Mouse (Mus musculus) MEL-GATA-1-ER (cell line): ENCODE measurements around the gene Il15ra.
A peak's percentile ranks its signal among the peaks of the same experiment; 100 is the strongest.

Source experiments
- DNase-seq: peaks from one replicate; pipeline ENCODE4 v3.0.0-alpha.2; 2012; ENCODE audit warnings: low read depth; ENCODE audit errors: extremely low read depth

The Il15ra gene

DNA sequence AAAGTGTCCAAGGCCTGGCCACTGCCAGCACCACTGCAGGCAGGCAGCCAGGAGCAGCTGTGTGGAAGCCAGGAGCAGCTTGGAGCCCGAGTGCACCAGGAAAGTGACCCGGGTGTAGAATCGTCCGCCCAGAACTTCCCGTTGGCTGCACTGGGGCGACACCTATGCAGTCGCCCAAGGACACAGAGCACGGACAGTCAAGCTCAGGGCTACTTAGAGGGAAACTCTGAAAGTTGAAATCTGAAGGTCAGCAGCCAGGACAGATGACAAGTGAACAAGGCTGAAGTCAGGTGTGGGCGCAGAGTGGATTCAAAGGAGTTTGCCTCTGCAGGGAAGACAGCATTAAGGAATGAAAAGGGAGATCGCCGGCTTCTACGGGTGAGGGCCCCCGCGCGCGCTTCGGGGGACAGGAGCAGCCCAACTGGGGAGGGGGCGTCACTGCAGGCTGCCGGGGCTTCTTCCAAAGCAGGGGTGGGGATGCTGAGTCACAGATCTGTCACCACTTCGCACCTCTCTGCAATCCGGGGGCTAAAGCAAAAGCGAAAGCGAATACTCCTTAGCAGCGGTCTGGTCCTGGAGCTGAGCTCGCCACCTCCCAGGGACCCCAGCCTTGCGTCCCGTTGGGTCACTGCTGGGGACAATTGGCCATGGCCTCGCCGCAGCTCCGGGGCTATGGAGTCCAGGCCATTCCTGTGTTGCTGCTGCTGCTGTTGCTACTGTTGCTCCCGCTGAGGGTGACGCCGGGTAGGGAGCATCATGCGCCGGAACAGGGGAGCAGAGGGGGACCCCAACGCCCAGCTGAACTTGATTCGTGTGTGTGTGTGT, at the start of gene Il15ra:
TSS of gene Il15ra (plus strand) at position 90 of the 825 bp plus-strand sequence.
- DNase-seq = no peak

DNA sequence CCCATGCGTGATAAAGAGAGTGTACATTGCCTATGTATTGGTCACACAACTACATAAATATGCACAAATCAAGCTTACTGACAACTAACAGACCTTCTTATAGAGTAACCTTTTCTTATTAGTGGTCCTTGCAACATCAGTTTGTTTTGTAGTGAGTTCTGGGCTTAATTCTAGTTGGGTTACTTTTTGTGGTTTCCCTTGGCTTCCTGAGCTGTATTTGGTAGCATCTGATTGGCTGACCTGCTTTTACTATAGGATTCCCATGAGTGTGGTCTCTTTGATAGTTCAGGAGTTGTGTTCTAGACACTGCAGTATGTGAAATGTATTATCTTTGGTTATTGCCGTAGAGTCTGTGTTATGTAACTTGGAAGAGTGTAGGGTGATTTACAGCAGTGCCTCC, 47.5 kb upstream of the Il15ra start:
- DNase-seq = no peak

DNA sequence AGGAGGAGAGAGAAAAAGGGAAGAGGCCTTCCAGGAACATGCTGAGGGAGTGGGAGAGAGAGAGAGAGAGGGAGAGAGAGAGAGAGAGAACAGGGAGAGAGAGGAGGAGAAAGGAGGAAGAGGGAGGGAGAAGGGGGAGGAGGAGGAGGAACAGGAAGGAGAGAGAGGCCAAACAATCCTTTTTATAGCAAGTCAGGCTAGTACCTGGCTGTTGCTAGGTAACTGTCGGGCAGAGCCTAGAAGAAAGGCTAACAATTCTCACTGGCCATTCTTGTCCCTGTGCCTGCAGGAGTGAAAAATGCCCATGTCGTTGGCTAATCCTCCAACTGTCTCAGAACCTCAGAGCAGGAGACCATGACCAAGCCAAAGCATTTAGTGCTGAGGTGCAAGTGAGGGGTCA, 45.8 kb upstream of the Il15ra start:
- DNase-seq = no peak

DNA sequence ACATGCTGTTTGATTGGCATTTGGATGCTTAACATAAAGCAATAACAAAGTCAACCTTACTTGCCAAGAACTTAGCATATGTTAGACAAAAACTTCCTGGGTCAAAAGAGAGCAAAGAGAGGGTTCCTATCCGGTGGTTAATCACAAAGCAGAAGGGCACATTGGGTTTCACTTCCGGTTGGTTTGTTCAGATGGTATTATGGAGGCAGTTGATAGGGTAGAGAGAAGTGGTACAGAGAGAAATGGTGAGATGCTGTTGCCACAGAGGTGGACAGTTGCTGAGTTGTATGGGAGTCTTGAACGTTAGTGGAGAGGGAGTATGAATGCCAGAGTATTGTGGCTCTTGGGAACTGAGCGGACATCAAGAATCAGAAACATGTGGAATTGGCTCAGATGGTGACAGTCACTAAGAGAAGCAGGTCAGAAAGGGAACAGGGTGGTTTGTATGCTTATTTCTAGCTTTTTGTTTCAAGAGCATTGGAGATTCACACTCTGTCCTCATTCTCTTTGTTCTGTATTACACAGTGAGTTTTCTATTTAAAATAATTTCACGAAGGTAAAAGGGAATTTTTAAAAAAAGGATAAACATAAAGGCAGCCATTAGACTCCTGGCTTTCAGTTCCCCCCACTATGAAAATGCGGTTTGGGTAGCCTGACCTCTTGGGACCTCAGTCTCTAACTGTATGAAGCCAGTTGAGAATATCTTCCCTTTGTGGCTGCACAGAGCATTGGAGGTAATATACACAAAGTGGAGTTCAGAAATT, 42.8 kb upstream of the Il15ra start:
- no peak for DNase-seq

DNA sequence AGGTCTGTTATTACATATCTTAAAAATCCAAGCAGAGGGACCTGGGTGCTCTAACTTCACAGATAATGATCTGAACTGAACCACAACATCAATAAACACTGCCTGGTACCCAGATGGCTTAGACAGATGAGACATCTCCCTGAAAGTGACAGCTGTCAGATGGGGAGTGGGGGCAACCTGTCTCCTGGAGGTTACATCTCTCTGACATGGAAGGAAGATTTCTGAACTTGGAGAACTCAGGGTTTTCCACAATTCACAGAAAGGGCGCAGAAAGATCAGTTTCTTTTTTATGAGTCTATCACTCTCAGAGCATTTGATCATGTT, 42.2 kb upstream of the Il15ra start:
- DNase-seq = no peak

DNA sequence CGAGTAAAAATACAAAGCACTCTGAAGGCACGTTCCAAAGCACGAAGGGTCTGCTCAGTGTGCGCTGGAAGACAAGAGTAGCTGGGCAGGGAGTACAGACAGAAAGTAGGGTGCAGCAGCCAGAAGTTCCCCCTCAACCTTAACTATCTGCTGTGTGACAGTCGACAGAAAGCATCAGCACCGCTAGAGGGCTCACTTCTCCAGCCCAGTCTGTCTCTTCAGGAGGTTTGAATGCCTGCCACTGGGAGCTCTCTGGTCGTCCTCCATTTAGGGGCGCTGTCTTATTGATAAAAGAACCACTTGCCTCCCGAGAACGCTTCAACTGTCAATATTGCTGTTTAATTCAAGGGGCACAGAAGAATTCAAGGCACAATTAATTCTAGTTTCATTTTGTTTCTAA, 41.1 kb upstream of the Il15ra start:
- peak; percentile 86 for DNase-seq

DNA sequence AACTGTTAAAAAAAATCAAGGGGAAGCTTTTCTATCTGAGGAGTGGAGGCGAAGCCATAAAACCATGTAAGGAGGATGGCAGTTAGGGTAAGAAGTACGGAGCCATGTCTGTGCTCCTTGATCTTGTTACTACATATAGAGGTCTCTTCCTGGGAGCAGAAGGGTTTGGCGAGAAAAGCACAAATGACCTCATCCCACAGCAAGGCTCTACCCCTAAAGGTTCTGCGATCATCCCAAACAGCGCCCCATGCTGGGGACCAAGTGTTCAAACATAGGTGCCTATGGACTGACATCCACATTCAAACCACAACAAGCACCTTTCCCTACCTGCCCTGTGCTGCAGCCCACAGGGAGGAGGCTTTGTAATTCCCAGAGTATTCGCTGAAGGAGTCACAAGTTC, 40.7 kb upstream of the Il15ra start:
- DNase-seq = peak; percentile 62

DNA sequence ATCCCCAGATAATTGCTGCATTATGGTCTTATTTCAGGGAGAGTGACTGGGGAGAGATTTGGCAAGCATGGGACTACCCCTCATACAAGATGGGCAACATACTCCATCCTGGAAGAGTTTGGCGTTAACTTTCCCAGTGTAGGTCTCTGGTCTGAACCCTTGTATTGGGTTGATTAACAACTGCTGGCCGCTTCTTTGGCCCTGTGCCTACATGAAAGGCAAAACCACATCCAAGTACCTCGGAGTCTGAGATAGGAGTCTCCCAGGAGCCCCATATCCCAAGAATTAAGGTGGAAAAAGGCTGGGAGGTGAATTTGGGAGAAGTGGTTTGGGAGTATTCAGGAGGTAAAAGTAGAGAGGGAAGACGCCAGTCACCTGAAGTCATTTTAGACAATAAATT, 40.3 kb upstream of the Il15ra start:
- DNase-seq = no peak

DNA sequence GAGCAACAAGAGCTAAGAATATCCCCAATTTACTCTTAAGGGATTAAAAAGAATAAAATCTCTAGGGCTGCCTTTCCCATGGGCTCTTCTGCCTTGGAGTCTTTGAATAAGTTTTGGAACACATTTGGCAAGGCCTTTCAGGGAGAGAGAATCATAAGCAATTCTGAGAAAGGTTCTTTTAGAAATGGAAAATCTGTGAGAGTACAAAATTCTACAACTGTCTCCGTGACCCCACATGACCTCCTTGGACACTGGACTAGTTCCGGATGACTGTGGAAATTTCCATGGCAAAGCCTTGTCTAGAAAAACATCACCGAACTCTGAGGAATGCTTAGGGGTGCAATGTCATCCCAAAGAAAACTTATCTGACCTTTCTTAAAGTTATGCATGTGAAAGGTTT, 39.8 kb upstream of the Il15ra start:
- DNase-seq = no peak

DNA sequence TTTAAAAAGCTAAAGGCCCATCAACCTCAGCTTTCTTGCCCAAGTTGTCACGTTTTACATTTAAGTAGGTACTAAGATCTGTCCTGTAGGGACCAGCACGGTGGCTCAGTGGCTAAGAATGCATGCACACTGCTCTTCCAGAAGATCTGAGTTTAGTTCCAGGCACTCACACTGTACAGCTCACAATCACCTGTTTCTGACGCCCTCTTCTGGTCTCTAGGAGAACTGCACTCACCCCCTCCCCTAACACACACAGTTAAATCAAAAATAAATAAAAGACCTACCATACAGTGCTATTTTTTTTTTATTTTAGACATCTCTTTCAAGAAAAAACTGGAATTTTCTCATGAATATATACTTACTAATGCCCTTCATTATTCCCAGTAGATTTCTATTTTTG, 32.9 kb upstream of the Il15ra start:
- DNase-seq = peak; percentile 25

DNA sequence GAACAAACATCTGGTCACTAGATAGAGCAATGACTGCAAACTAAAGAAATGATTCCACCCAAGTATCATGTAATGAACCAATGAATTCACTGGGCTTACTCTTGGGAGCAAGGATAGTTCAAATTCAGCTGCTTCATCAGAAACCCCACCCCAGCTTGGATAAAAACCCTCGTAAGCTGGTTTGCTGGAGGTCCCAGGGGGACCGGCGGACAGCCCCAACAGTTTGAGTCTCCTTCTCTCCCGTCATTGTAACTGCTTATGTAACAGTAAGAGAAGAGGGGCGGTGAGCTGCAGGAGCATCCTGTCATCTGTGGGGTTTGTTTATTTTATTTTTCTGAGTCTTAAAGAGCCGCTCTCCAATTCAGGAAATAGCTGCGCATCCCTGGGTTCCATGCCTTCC, 25.5 kb upstream of the Il15ra start:
- DNase-seq = no peak

DNA sequence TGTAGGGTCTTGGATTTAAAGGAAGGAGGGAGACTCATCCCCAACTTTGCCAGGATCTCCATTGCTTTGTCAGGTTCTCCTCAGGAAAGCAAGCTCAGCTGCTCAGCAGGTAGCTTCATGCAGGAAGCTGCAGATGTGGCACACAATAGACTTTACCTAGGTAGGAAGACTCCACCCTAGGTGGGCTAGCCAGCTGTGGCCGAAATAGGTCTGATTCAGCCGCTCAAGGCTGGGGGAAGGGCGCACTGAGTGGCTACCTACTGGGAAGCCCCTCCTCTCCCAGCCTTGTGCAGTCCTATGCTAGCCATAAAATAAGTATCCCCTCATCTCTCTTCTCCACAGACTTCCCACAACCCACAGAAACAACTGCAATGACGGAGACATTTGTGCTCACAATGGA, 22.4 kb upstream of the Il15ra start:
- DNase-seq = no peak

DNA sequence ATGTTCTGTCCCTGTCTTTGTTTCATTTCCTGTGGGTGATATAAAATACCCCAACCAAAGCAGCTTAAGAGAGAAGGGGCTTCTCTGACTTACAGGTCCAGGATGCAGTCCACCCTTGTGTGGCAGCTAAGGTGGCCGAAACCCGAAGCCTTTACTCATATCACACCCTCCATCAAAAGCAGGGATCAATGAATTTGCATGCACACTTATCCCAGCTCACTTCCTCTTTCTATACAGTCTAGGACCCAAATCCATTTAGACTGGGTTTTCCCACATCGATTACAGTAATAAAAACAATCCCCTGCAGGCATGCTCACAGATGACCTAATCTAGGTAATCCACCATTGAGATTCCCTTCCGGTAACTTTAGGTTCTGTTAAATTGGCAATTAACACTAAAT, 18.6 kb upstream of the Il15ra start:
- no peak for DNase-seq

DNA sequence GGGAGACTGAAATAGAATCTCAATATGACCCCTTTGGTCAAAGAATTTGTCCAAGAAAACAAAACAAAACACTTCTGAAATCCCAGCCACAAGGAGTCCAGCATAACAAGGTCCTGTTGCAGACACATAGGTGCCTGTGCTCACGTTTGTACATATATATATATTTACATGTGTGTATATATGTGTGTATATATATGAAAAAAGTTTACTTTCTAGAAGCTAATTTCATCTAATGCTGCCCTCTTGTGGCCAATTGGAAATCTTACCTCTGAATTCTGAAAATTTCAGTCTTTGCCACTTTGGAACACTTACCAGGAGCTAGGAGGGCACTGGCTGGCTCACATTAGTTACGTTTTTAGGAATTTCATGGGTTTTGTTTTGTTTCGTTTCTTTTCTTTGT, 17.7 kb upstream of the Il15ra start:
- DNase-seq = no peak

DNA sequence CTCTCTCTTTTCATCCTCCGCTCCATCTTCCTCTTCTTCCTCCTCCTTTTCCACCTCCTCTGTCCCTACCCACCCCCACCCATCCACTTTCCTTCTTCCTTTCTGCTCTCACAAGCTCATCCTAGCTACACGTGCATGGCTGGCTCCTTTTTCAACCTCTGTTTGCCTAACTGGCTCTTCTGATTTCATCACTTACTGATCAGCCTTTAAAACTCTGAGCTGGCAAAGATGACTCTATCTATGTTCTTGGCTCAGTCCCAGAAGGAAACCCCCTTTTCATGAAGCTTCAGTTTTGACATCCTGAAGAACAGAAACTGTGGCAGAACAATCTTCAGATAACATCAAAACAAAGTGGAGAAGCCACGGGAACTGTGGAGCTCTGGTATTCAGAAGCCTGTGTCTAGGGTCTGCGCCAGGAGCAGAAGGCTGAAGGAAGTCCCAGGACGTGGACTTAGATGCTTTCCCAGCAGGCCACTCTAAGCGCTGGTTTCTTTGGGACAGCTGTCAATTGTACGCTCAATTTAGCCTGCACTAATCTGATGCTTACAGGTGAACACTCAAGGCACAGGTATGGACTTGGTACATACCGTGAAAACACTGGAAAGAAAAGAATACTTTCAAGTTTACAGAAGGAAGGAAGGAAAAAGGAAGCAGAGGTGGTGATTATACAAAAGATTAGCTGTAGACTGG, 14.7 kb upstream of the Il15ra start:
- DNase-seq = no peak

DNA sequence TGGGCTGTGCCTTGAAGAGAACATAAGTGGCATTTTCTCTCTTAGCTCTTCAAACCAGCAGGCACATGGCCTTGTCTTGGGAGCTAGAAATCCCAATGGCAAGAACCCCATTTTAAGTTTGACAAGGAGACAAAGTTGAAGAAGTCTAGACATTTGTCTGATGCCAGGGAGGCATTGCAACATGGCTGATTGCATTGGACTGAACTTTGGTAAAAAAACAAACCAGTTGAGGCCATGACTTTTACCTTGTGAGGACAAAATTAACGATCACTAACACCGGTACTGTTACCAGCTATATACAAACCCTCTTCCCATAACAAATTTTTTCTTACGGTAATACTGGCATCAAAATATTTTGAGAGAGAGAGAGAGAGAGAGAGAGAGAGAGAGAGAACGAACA, 11.7 kb upstream of the Il15ra start:
- DNase-seq = no peak

DNA sequence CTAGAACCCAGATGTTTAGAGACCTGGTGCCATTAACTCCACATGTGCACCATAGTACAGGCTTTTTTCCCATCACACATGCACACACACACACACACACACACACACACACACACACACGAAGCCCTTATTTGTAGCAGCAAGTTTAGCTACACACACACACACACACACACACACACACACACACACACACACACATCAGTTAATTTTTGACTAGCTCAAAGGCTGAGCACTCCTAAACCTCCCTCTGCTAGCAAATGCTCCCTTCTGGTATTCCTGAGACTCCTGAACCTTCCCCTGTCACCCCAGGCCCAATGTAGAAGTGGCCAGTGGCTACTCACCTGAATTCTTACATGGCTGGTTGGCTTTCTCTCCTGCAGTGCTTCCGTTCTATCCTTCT, 11.0 kb upstream of the Il15ra start:
- no peak for DNase-seq

DNA sequence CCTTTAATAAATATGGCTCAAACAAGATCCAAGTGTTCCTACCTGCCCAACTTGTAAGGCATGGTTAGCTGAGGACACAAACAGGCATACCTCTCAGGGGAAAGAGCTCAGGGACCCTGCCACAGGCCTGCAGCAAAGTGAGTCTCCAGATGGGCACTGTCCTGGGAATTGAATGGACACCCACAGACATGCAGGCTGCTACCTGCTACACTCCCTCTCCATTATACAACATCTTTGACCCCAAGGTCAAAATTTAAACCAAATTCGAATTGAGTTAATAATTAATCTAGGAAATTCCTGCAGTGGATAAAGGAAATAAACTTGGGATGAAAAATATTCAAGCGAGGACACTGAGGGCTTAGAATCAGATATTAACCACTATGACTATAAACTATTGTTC, 9.2 kb upstream of the Il15ra start:
- no peak for DNase-seq

DNA sequence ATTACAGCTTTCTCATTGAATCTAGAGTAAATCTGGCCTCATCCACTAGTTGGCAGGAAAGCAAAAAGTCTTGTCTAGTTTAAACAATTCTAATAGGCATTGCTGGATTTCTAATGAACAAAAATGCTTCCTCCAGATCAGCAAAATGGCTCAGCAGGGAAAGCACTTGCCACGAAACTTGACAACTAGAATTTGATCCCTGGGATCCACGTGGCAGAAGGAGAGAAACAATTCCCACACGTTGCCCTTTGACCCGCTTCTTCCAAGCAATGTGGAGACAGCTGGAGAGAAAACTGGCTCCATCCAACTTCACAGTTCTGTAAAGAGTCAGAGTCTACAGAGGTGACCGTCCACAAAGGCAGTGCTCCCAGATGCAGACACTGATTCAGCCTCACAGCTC, 6.1 kb upstream of the Il15ra start:
- DNase-seq = no peak

DNA sequence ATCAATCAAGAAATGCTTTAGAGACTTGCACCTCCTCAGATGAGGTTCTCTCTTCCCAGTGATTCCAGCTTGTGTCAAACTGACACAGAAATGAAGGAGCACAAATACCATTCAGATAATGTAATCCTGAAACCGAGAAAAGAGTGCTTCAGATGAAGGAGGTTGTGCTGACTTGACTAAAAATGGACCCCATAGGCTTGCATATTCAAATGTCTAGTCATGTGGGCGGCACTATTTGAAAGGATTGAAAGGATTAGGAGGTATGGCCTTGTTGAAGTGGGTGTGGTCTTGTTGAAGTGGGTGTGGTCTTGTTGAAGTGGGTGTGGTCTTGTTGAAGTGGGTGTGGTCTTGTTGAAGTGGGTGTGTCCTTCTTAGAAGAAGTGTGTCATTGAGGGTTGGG, 5.2 kb upstream of the Il15ra start:
- no peak for DNase-seq

DNA sequence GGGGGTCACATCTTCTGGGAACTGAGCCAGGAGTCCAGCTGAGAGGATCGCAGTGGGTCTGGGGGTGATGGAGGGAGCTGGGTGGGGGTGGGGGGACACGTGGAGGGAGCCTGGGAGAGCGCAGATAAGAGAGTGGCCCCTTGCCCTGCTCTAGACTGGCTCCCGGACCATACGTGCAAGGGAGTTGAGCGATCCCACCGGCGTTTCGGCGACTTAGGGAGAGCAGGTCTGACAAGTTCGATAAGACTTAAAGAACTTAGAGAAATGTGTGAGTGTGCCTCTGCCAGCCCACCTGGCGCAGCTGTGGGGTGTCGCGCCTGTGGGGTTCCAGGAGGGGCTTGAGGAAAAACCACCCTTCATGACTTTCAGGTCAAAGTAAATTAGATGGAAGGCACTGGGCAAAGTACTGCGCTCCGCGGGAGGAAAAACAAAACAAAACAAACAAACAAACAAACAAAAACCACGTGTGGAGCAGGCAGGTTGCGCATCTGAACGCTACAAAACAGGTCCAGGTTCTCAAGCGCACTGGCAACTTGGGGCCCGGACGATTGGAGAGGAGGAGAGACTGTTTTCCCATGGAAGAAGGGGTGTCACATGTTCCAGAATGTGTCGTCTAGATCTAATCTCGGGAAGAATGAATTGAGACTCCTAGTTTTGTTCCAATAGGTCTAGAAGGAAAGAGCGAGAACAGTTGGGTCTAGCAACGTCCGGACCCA, 1.1 kb downstream of the Il15ra start:
- DNase-seq = no peak

DNA sequence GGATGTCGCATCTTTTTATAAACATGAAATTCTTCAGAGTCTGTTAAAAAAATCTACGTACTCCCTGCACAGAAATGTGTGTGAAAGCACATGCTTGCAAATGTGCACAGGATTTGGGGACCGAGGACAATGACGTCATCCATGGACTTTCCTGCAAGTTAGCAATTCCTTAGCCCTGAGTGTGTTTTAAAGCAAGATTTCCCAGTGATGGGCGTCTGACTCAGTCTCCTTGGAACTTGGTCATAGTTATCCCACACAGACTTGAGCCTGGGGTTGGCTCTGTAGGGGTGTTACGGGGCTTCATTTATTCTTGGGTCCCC, 1.6 kb downstream of the Il15ra start:
- no peak for DNase-seq
